Mouse (Mus musculus) lung, embryonic 15.5 days (tissue): ENCODE results near the gene LTO1. TPM values are rescaled to one million over a fixed set of nuclear protein-coding genes. Genes with fewer than 3 reads are reported as not detected.

Source experiments
- ATAC-seq: fragments of 200-750 bp; cut with Nextera tagmentation; 2 replicates; pipeline ENCODE4 v1.8.0; 2017; ENCODE audit warnings: moderate number of reproducible peaks, borderline replicate concordance; ENCODE audit not compliant: low FRiP score, low TSS enrichment; ENCODE audit errors: extremely low read depth
- H3K27ac ChIP-seq: fragments of 300-500 bp; sonication (generic); 2 replicates; pipeline ENCODE4 v1.5.1; 2015; ENCODE audit warnings: moderate library complexity, mild to moderate bottlenecking, inconsistent platforms
- H3K27me3 ChIP-seq: fragments of 300-500 bp; sonication (generic); 2 replicates; pipeline ENCODE4 v1.6.1; 2015; ENCODE audit warnings: inconsistent platforms
- H3K36me3 ChIP-seq: fragments of 300-500 bp; sonication (generic); 2 replicates; pipeline ENCODE4 v1.6.1; 2015; ENCODE audit warnings: inconsistent platforms
- H3K4me1 ChIP-seq: fragments of 300-500 bp; sonication (generic); 2 replicates; pipeline ENCODE4 v1.6.1; 2015; ENCODE audit warnings: inconsistent platforms
- H3K4me2 ChIP-seq: fragments of 300-500 bp; sonication (generic); 2 replicates; pipeline ENCODE4 v1.6.1; 2015; ENCODE audit warnings: inconsistent platforms, mild to moderate bottlenecking, moderate library complexity
- H3K4me3 ChIP-seq: fragments of 300-500 bp; sonication (generic); 2 replicates; pipeline ENCODE4 v1.5.1; 2015; ENCODE audit warnings: mild to moderate bottlenecking, inconsistent platforms
- H3K9ac ChIP-seq: fragments of 300-500 bp; sonication (generic); 2 replicates; pipeline ENCODE4 v1.6.1; 2015; ENCODE audit warnings: inconsistent platforms
- H3K9me3 ChIP-seq: fragments of 300-500 bp; sonication (generic); 2 replicates; pipeline ENCODE4 v1.6.1; 2016; ENCODE audit warnings: inconsistent platforms
- WGBS: fragments of 180-500 bp; shearing (Covaris S2); methylation state at CpG from one replicate; pipeline ENCODE4 v1.1.7; 2015; 5-methylcytosine and 5-hydroxymethylcytosine counted together
- polyA plus RNA-seq: library from polyadenylated mRNA; unstranded; fragments of >200 nt; fragmentation: Nextera tagmentation; extraction: Ambion mirVana; gene quantifications from 2 replicates; pipeline ENCODE4 v1.2.1, GENCODE M21; 2015

Gene LTO1
- polyA plus RNA-seq, 1 experiment from 2014 or later: 27.9 TPM

- H3K27me3 ChIP-seq: no peaks in the 10 kb centered on the region
- no peaks in the 10 kb centered on the region for H3K9me3 ChIP-seq
- H3K4me1 ChIP-seq: peaks cover 13% of the 10 kb centered on the region
- H3K36me3 ChIP-seq: 0 out of 2 replicates have a peak, but pooled peaks cover 4% of the 10 kb centered on the region
- no peak for ATAC-seq
- no peak overlapping the region for H3K4me3 ChIP-seq
- H3K9ac ChIP-seq: no peak overlapping the region
- no peak overlapping the region for H3K4me2 ChIP-seq
- no peak overlapping the region for H3K27ac ChIP-seq
- 87% methylated on average over 4 of the region's 4 CpGs for WGBS
Measured at GRCm38 (mm10) chr7:144912897-144913296, 2.0 kb upstream of the LTO1 start.

GRCm38 (mm10) chr7:144914296-144914947 is 478 bp upstream of the LTO1 start:
- ATAC-seq: peak; percentile 90
- 6% methylated on average over 17 of the region's 17 CpGs for WGBS
- H3K9ac ChIP-seq: peak overlapping the region; percentile 73

GRCm38 (mm10) chr7:144918823-144919222 is 3.9 kb downstream of the LTO1 start:
- Histone ChIP-seq H3K9ac (no peak overlapping the region), H3K27ac (no peak overlapping the region), H3K4me2 (no peak overlapping the region), H3K27me3 (no peaks in the 10 kb centered on the region), H3K9me3 (no peaks in the 10 kb centered on the region), H3K4me3 (no peak overlapping the region), H3K36me3 (peaks cover 35% of the 10 kb centered on the region), H3K4me1 (peaks cover 13% of the 10 kb centered on the region)
- no peak for ATAC-seq
- WGBS: 64% methylated on average over 1 of the region's 1 CpGs

More at GRCm38 (mm10) chr7:144914296-144914947, 478 bp upstream of the LTO1 start:
- Histone ChIP-seq H3K36me3 (peaks cover 16% of the 10 kb centered on the region), H3K27ac (peak overlapping the region; percentile 73), H3K4me3 (peak overlapping the region; percentile 66), H3K4me1 (peaks cover 13% of the 10 kb centered on the region), H3K4me2 (peak overlapping the region; percentile 83), H3K9me3 (no peaks in the 10 kb centered on the region), H3K27me3 (no peaks in the 10 kb centered on the region)

GRCm38 (mm10) chr7:144927591-144927990 is 12.7 kb downstream of the LTO1 start:
- Histone ChIP-seq H3K27ac (no peak overlapping the region), H3K4me1 (no peaks in the 10 kb centered on the region), H3K4me3 (no peak overlapping the region), H3K9ac (no peak overlapping the region), H3K9me3 (no peaks in the 10 kb centered on the region), H3K27me3 (no peaks in the 10 kb centered on the region), H3K4me2 (no peak overlapping the region), H3K36me3 (peaks cover 9% of the 10 kb centered on the region; the same call in 1 of the 2 replicates)
- no peak for ATAC-seq
- 67% methylated on average over 2 of the region's 2 CpGs for WGBS

- no peak for ATAC-seq
- 63% methylated on average over 4 of the region's 4 CpGs for WGBS
Measured at GRCm38 (mm10) chr7:144928009-144928888, 13.3 kb downstream of the LTO1 start.

GRCm38 (mm10) chr7:144928889-144929210 is 13.9 kb downstream of the LTO1 start:
- H3K9me3 ChIP-seq: no peaks in the 10 kb centered on the region
- H3K4me1 ChIP-seq: no peaks in the 10 kb centered on the region
- no peak for ATAC-seq
- H3K4me2 ChIP-seq: no peak overlapping the region
- H3K27me3 ChIP-seq: no peaks in the 10 kb centered on the region
- no peak overlapping the region for H3K27ac ChIP-seq
- H3K4me3 ChIP-seq: no peak overlapping the region
- H3K9ac ChIP-seq: no peak overlapping the region
- 68% methylated on average over 6 of the region's 6 CpGs for WGBS
- peaks cover 21% of the 10 kb centered on the region for H3K36me3 ChIP-seq

More at GRCm38 (mm10) chr7:144928009-144928888, 13.3 kb downstream of the LTO1 start:
- Histone ChIP-seq H3K9ac (no peak overlapping the region), H3K4me2 (no peak overlapping the region), H3K27ac (no peak overlapping the region), H3K36me3 (peaks cover 15% of the 10 kb centered on the region), H3K9me3 (no peaks in the 10 kb centered on the region), H3K4me3 (no peak overlapping the region), H3K4me1 (no peaks in the 10 kb centered on the region), H3K27me3 (no peaks in the 10 kb centered on the region)

GRCm38 (mm10) chr7:144929506-144929905 is 14.6 kb downstream of the LTO1 start:
- Histone ChIP-seq H3K36me3 (peaks cover 28% of the 10 kb centered on the region), H3K27me3 (no peaks in the 10 kb centered on the region), H3K9me3 (no peaks in the 10 kb centered on the region), H3K4me2 (no peak overlapping the region), H3K9ac (no peak overlapping the region), H3K4me3 (no peak overlapping the region), H3K4me1 (no peaks in the 10 kb centered on the region), H3K27ac (no peak overlapping the region)
- 59% methylated on average over 8 of the region's 8 CpGs for WGBS
- no peak for ATAC-seq

- no peak overlapping the region for H3K4me2 ChIP-seq
- H3K9ac ChIP-seq: no peak overlapping the region
- peaks cover 32% of the 10 kb centered on the region for H3K36me3 ChIP-seq
- no peaks in the 10 kb centered on the region for H3K4me1 ChIP-seq
- H3K27me3 ChIP-seq: no peaks in the 10 kb centered on the region
- H3K9me3 ChIP-seq: no peaks in the 10 kb centered on the region
- ATAC-seq: no peak
- H3K4me3 ChIP-seq: no peak overlapping the region
- H3K27ac ChIP-seq: no peak overlapping the region
- WGBS: 52% methylated on average over 5 of the region's 5 CpGs
Measured at GRCm38 (mm10) chr7:144929931-144930330, 15.0 kb downstream of the LTO1 start.

- H3K36me3 ChIP-seq: peaks cover 49% of the 10 kb centered on the region
- H3K4me3 ChIP-seq: no peak overlapping the region
- WGBS: 21% methylated on average over 3 of the region's 3 CpGs
- H3K9ac ChIP-seq: no peak overlapping the region
- H3K27me3 ChIP-seq: no peaks in the 10 kb centered on the region
- peaks cover 12% of the 10 kb centered on the region for H3K4me1 ChIP-seq
- no peak for ATAC-seq
- H3K9me3 ChIP-seq: no peaks in the 10 kb centered on the region
- no peak overlapping the region for H3K4me2 ChIP-seq
- no peak overlapping the region for H3K27ac ChIP-seq
Measured at GRCm38 (mm10) chr7:144931778-144932177, 16.9 kb downstream of the LTO1 start.

- H3K9ac ChIP-seq: no peak overlapping the region
- H3K27ac ChIP-seq: no peak overlapping the region
Measured at GRCm38 (mm10) chr7:144932389-144932937, 17.6 kb downstream of the LTO1 start.

GRCm38 (mm10) chr7:144933336-144933735 is 18.4 kb downstream of the LTO1 start:
- 80% methylated on average over 3 of the region's 3 CpGs for WGBS
- Histone ChIP-seq H3K4me1 (peaks cover 23% of the 10 kb centered on the region), H3K9ac (no peak overlapping the region), H3K4me3 (no peak overlapping the region), H3K4me2 (no peak overlapping the region), H3K27me3 (peaks cover 7% of the 10 kb centered on the region; the same call in 1 of the 2 replicates), H3K27ac (no peak overlapping the region), H3K9me3 (no peaks in the 10 kb centered on the region), H3K36me3 (peaks cover 52% of the 10 kb centered on the region)
- no peak for ATAC-seq

More at GRCm38 (mm10) chr7:144932389-144932937, 17.6 kb downstream of the LTO1 start:
- H3K27me3 ChIP-seq: no peaks in the 10 kb centered on the region
- peaks cover 18% of the 10 kb centered on the region for H3K4me1 ChIP-seq
- H3K4me3 ChIP-seq: no peak overlapping the region
- no peaks in the 10 kb centered on the region for H3K9me3 ChIP-seq
- no peak for ATAC-seq
- WGBS: 61% methylated on average over 18 of the region's 18 CpGs
- peaks cover 52% of the 10 kb centered on the region for H3K36me3 ChIP-seq
- H3K4me2 ChIP-seq: no peak overlapping the region

GRCm38 (mm10) chr7:144933796-144934195 is 18.9 kb downstream of the LTO1 start:
- no peaks in the 10 kb centered on the region for H3K9me3 ChIP-seq
- no peak overlapping the region for H3K27ac ChIP-seq
- H3K36me3 ChIP-seq: peaks cover 52% of the 10 kb centered on the region
- no peak overlapping the region for H3K4me2 ChIP-seq
- peaks cover 25% of the 10 kb centered on the region for H3K4me1 ChIP-seq
- 85% methylated on average over 8 of the region's 8 CpGs for WGBS
- peaks cover 11% of the 10 kb centered on the region for H3K27me3 ChIP-seq
- no peak for ATAC-seq
- no peak overlapping the region for H3K9ac ChIP-seq
- H3K4me3 ChIP-seq: no peak overlapping the region
